Mouse (Mus musculus): ENCODE results near the gene Slc39a10. TPM values are rescaled to one million over a fixed set of nuclear protein-coding genes. Genes with fewer than 3 reads are reported as not detected.
"Not testable (repeated sequence)": the region's sequence is repeated elsewhere in the genome, so short reads cannot be mapped to it uniquely, and the experiment has no call there.

Slc39a10 gene
- polyA plus RNA-seq, 1 experiment from 2014 or later, result 99.9 TPM

DNA sequence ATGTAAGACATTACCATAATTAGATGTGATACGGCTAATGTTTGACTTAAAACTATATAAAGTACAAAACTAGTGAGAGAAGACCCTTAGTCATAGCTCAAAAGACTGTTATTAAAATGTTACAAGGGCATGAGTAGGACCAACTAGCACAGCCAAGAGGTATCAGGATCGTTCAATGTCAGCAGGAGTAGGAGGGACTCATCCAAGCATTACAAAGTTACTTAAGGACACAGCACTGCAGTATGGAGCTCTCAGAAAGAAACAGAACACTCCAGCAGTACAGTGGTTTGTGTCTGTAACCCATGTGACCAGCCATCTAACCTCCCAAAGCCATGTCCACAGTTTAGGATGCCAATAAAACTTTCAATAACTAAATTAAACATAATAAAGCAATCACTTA, 48.4 kb downstream of the Slc39a10 start:
- Histone ChIP-seq H3K4me3 (ENCODE audit: low read depth, low read length) (no peak overlapping the region), H3K27me3 (ENCODE audit: control insufficient read depth, insufficient read depth, low read length) (no peaks in the 10 kb centered on the region), H3K36me3 (ENCODE audit: control insufficient read depth, insufficient read depth, low read length) (no peaks in the 10 kb centered on the region), H3K9ac (ENCODE audit: low read depth, low read length) (no peak overlapping the region), H3K4me2 (replicated peaks; ENCODE audit: low read depth, low read length) (no peak overlapping the region), H3K9me3 (ENCODE audit: control insufficient read depth, low read length) (no peaks in the 10 kb centered on the region), H3K4me1 (replicated peaks; ENCODE audit: control insufficient read depth, insufficient read depth, low read length) (no peaks in the 10 kb centered on the region), H3K27ac (ENCODE audit: low read depth, low read length) (no peak overlapping the region)
- ATAC-seq (ENCODE audit: low FRiP score), result no peak
- no peak for DNase-seq (ENCODE audit: low spot score)
- WGBS, result 80% methylated on average over 2 of the region's 2 CpGs

DNA sequence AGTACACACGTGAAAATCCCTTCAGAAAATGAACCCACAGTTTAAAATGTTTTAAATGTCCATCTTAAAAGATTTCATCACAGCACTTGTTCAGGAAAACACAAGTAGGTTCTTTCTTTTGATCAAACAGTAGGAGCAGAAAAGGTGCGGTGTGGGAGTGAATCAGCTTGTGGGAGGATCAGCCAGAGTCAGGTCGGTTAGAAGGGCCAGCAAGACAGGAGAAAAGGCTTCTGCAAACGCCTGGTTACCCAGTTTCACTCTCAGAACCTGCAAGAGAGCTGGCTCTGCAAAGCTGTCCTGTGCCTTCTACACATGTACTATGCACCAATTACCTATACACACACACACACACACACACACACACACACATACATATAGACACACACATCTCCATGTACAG, 49.2 kb downstream of the Slc39a10 start:
- no peak for DNase-seq (ENCODE audit: low spot score)
- Histone ChIP-seq H3K9ac (ENCODE audit: low read depth, low read length) (no peak overlapping the region), H3K4me2 (replicated peaks; ENCODE audit: low read depth, low read length) (no peak overlapping the region), H3K36me3 (ENCODE audit: control insufficient read depth, insufficient read depth, low read length) (no peaks in the 10 kb centered on the region), H3K27me3 (ENCODE audit: control insufficient read depth, insufficient read depth, low read length) (no peaks in the 10 kb centered on the region), H3K9me3 (ENCODE audit: control insufficient read depth, low read length) (no peaks in the 10 kb centered on the region), H3K4me3 (ENCODE audit: low read depth, low read length) (no peak overlapping the region), H3K27ac (ENCODE audit: low read depth, low read length) (no peak overlapping the region), H3K4me1 (replicated peaks; ENCODE audit: control insufficient read depth, insufficient read depth, low read length) (no peaks in the 10 kb centered on the region)
- 74% methylated on average over 4 of the region's 4 CpGs for whole genome bisulfite sequencing
- ATAC-seq (ENCODE audit: low FRiP score), result no peak

DNA sequence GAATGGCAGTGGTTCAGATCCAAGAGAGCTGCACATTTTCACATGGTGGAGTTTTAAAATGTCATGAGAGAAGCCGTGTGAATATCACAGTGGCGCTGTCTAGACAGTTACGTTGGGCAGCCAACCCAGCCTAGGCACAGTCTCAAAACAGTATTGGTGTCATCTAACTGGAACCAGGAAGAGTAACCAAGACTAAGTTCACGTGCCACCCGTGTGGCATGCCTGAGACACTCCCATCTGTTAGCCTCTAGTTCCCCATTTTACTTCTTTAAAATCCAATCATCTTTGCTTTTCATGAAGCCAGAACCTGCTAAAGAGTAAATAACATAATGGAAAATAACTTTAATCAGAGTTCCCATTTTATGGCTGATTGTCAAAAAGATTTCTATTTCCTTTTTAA, 60.7 kb downstream of the Slc39a10 start:
- no peak overlapping the region for H3K4me3 ChIP-seq (ENCODE audit: low read depth, low read length)
- DNase-seq (ENCODE audit: low spot score) (no peak), ATAC-seq (ENCODE audit: low FRiP score) (no peak)
- H3K9ac ChIP-seq (ENCODE audit: low read depth, low read length), result no peak overlapping the region
- no peaks in the 10 kb centered on the region for H3K4me1 ChIP-seq (replicated peaks; ENCODE audit: control insufficient read depth, insufficient read depth, low read length)
- H3K4me2 ChIP-seq (replicated peaks; ENCODE audit: low read depth, low read length), result no peak overlapping the region
- H3K27me3 ChIP-seq (ENCODE audit: control insufficient read depth, insufficient read depth, low read length), result no peaks in the 10 kb centered on the region
- H3K36me3 ChIP-seq (ENCODE audit: control insufficient read depth, insufficient read depth, low read length), result no peaks in the 10 kb centered on the region
- no peak overlapping the region for H3K27ac ChIP-seq (ENCODE audit: low read depth, low read length)
- WGBS, result 97% methylated on average over 5 of the region's 5 CpGs
- H3K9me3 ChIP-seq (ENCODE audit: control insufficient read depth, low read length), result no peaks in the 10 kb centered on the region

DNA sequence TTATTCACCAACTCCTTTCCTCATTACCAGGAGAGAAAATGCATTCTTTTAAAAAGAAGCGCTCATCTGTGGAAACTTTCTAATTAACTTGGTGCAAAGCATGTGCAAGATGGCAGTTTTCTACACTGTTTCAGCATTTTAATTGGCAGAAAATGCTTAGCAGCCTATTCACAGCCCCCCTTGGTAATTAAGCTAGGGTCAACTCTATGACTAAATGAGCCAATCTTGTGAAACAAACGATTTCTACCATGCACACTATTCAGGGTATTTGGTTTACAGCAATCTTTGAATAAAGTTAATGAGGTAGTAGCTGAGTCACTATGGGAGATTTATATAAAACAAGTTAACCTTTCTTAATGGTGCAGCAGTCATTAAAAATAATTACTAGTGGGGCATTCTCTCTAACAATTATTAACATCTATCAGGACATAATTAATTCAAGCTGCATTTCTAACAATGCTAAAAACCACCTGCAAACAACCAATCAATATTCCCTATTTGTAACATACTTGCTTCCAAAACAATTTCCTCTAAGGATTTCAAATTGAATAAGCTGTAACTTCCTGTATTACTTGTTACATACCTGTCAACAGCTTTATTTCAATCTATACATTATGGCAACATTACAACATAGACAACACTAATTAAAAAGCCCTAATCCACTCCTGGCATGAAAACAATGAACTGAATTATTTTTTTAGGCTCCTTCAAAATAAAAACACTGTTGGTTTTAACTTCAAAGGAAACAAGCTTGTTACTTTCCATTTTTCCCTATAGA, 62.4 kb downstream of the Slc39a10 start:
- no peak for DNase-seq (ENCODE audit: low spot score)
- no peak overlapping the region for H3K27ac ChIP-seq (ENCODE audit: low read depth, low read length)
- H3K4me1 ChIP-seq (replicated peaks; ENCODE audit: control insufficient read depth, insufficient read depth, low read length), result no peaks in the 10 kb centered on the region
- H3K4me3 ChIP-seq (ENCODE audit: low read depth, low read length), result no peak overlapping the region
- no peaks in the 10 kb centered on the region for H3K9me3 ChIP-seq (ENCODE audit: control insufficient read depth, low read length)
- H3K4me2 ChIP-seq (replicated peaks; ENCODE audit: low read depth, low read length), result no peak overlapping the region
- 75% methylated on average over 2 of the region's 2 CpGs for WGBS
- ATAC-seq (ENCODE audit: low FRiP score), result no peak
- no peaks in the 10 kb centered on the region for H3K36me3 ChIP-seq (ENCODE audit: control insufficient read depth, insufficient read depth, low read length)
- H3K9ac ChIP-seq (ENCODE audit: low read depth, low read length), result no peak overlapping the region
- H3K27me3 ChIP-seq (ENCODE audit: control insufficient read depth, insufficient read depth, low read length), result no peaks in the 10 kb centered on the region

DNA sequence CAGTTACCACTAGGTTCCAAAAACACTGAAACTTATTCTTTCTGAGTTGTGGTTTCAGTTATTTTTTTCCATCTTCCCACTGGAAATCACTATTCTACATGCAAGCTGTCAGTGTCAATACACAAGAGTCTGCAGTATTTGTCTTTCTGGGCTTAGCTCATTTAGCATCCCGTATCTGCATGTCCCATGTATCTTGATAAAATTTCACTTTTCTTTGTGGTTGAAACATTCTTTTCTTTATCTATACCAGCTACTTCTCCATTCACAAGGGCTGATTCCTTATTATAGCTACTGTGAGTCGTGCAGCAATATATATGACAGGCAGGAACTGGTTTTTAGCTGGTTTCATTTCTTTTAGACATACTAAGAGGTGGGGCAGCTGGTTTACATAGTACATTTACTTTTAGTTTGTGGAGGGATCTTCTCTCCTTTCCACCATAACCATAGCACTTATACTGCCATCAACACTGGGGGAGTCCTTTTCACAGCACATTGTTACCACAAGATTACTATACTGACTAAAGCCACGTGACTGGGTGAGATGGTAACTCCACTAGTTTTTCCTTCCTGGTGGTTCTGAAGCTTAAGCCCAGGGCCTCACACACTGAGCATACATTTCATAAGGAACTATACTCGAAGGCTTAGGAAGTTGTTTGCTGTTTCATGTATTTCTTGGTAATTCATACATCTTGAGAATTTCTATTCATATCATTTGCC, 70.2 kb downstream of the Slc39a10 start:
- no peak for ATAC-seq (ENCODE audit: low FRiP score)
- H3K4me3 ChIP-seq (ENCODE audit: low read depth, low read length), result no peak overlapping the region
- H3K9ac ChIP-seq (ENCODE audit: low read depth, low read length), result no peak overlapping the region
- H3K36me3 ChIP-seq (ENCODE audit: control insufficient read depth, insufficient read depth, low read length), result peaks cover 7% of the 10 kb centered on the region; the same call in 1 of the 2 replicates
- 91% methylated on average over 4 of the region's 4 CpGs for WGBS
- H3K4me1 ChIP-seq (replicated peaks; ENCODE audit: control insufficient read depth, insufficient read depth, low read length), result no peaks in the 10 kb centered on the region
- H3K27ac ChIP-seq (ENCODE audit: low read depth, low read length), result no peak overlapping the region
- DNase-seq (ENCODE audit: low spot score), result no peak
- H3K9me3 ChIP-seq (ENCODE audit: control insufficient read depth, low read length), result no peaks in the 10 kb centered on the region
- no peaks in the 10 kb centered on the region for H3K27me3 ChIP-seq (ENCODE audit: control insufficient read depth, insufficient read depth, low read length)
- no peak overlapping the region for H3K4me2 ChIP-seq (replicated peaks; ENCODE audit: low read depth, low read length)

DNA sequence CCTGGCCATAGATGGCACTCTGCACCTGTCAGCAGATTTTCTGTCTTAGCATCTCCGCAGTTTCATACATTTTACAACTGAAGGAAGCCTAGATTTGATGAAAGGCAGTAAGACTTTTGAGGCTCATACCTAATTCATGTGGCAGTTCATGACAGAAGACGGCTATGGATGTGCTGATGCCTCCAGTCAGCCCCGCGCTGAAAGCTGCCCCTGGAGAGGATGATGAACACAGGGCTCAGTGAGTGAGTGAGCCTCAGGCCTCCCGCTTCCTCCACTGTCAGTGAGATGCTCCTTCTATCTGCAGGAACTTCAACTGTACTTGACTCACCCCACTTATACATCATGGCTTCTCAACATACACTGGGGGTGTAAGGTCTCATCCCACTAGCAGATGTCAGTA, 74.7 kb downstream of the Slc39a10 start:
- no peaks in the 10 kb centered on the region for H3K9me3 ChIP-seq (ENCODE audit: control insufficient read depth, low read length)
- H3K4me2 ChIP-seq (replicated peaks; ENCODE audit: low read depth, low read length), result no peak overlapping the region
- no peak overlapping the region for H3K27ac ChIP-seq (ENCODE audit: low read depth, low read length)
- peaks cover 7% of the 10 kb centered on the region; the same call in 1 of the 2 replicates for H3K36me3 ChIP-seq (ENCODE audit: control insufficient read depth, insufficient read depth, low read length)
- ATAC-seq (ENCODE audit: low FRiP score) (no peak), DNase-seq (ENCODE audit: low spot score) (no peak)
- no peaks in the 10 kb centered on the region for H3K4me1 ChIP-seq (replicated peaks; ENCODE audit: control insufficient read depth, insufficient read depth, low read length)
- no peak overlapping the region for H3K9ac ChIP-seq (ENCODE audit: low read depth, low read length)
- H3K4me3 ChIP-seq (ENCODE audit: low read depth, low read length), result no peak overlapping the region
- WGBS, result 93% methylated on average over 5 of the region's 5 CpGs
- no peaks in the 10 kb centered on the region for H3K27me3 ChIP-seq (ENCODE audit: control insufficient read depth, insufficient read depth, low read length)

DNA sequence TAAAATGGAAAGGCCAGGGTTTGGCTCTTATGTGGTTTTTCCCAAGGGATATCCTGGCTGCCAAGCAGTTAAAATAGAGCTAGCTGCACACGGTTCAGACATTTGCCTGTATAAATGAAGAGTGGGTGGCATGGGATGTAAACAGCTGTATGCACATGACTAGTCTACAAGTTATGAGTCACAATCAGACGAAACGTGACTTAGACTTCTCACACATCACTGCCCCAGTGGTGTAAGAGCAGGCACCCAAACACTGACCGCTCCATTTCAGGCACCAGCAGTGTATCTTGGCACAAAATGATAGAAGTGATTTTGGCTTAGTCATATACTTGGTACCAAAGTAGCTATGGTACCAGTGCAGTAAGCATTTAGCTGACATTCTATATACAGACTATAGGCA, 84.0 kb downstream of the Slc39a10 start:
- not testable (repeated sequence) for H3K4me2 ChIP-seq (replicated peaks; ENCODE audit: low read depth, low read length); H3K9me3 ChIP-seq (ENCODE audit: control insufficient read depth, low read length); H3K27me3 ChIP-seq (ENCODE audit: control insufficient read depth, insufficient read depth, low read length); H3K36me3 ChIP-seq (ENCODE audit: control insufficient read depth, insufficient read depth, low read length); H3K27ac ChIP-seq (ENCODE audit: low read depth, low read length); H3K9ac ChIP-seq (ENCODE audit: low read depth, low read length); H3K4me3 ChIP-seq (ENCODE audit: low read depth, low read length); ATAC-seq (ENCODE audit: low FRiP score); DNase-seq (ENCODE audit: low spot score); H3K4me1 ChIP-seq (replicated peaks; ENCODE audit: control insufficient read depth, insufficient read depth, low read length)
- WGBS, result 91% methylated on average over 4 of the region's 4 CpGs

DNA sequence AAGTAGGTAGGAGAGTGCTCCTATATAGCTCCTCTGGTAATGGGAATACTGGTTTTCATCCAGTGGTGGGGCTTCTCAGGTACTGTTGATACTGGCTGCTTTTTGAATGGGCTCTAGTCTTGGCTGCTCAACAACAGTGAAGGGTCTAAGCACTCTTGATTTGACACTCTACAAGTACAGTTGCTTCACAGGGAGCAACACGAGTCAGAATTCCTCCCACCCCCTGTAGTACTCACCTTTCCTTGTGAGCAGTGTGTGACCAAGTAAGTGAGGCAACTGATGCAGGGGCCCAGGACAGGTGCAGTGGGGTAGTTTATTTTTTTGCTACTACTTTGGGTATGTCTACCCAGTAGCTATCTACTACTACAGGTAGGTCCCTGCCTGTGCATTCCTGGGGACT, 87.6 kb downstream of the Slc39a10 start:
- Histone ChIP-seq H3K27me3 (ENCODE audit: control insufficient read depth, insufficient read depth, low read length) (no peaks in the 10 kb centered on the region), H3K4me1 (replicated peaks; ENCODE audit: control insufficient read depth, insufficient read depth, low read length) (no peaks in the 10 kb centered on the region), H3K9ac (ENCODE audit: low read depth, low read length) (no peak overlapping the region), H3K27ac (ENCODE audit: low read depth, low read length) (no peak overlapping the region), H3K9me3 (ENCODE audit: control insufficient read depth, low read length) (no peaks in the 10 kb centered on the region), H3K4me3 (ENCODE audit: low read depth, low read length) (no peak overlapping the region), H3K36me3 (ENCODE audit: control insufficient read depth, insufficient read depth, low read length) (no peaks in the 10 kb centered on the region), H3K4me2 (replicated peaks; ENCODE audit: low read depth, low read length) (no peak overlapping the region)
- no peak for ATAC-seq (ENCODE audit: low FRiP score)
- WGBS, result 76% methylated on average over 1 of the region's 1 CpGs
- no peak for DNase-seq (ENCODE audit: low spot score)

DNA sequence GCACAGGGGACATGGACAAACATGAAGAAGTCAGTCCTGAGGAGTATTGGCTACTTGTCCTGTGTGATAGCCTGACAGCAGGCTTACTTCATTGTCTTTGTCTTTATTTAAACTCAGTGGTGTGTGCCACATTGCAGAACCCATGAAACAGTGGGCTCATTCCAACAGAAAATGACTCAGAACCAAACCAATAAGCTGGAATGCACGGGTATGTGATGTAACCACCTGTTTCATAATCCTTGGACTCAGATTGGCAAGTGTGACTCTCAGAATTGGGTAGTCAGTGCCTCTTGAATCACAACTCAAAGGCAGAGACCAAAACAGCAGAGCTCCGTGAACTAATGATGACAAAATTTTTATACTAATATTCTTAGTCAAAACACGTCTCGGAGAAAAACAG, 110.4 kb downstream of the Slc39a10 start:
- WGBS, result 88% methylated on average over 4 of the region's 4 CpGs
- not testable (repeated sequence) for DNase-seq (ENCODE audit: low spot score)

More for the DNA sequence above, 110.4 kb downstream of the Slc39a10 start:
- not testable (repeated sequence) for H3K4me1 ChIP-seq (replicated peaks; ENCODE audit: control insufficient read depth, insufficient read depth, low read length); H3K9ac ChIP-seq (ENCODE audit: low read depth, low read length); H3K36me3 ChIP-seq (ENCODE audit: control insufficient read depth, insufficient read depth, low read length); H3K27ac ChIP-seq (ENCODE audit: low read depth, low read length); H3K9me3 ChIP-seq (ENCODE audit: control insufficient read depth, low read length); H3K4me2 ChIP-seq (replicated peaks; ENCODE audit: low read depth, low read length); ATAC-seq (ENCODE audit: low FRiP score); H3K27me3 ChIP-seq (ENCODE audit: control insufficient read depth, insufficient read depth, low read length); H3K4me3 ChIP-seq (ENCODE audit: low read depth, low read length)

All from hindbrain, embryonic 11.5 days (tissue).